Mouse (Mus musculus): ENCODE results near the gene Gm9603. TPM values are rescaled to one million over a fixed set of nuclear protein-coding genes. Genes with fewer than 3 reads are reported as not detected.
"Not testable (repeated sequence)": the region's sequence is repeated elsewhere in the genome, so short reads cannot be mapped to it uniquely, and the experiment has no call there.

Gene Gm9603
- polyA plus RNA-seq (2012; fragmentation: generic; extraction: Trizol) = not detected
- long read RNA-seq, experiment 1 = 0 reads
- long read RNA-seq, experiment 2 = 0 reads

DNA sequence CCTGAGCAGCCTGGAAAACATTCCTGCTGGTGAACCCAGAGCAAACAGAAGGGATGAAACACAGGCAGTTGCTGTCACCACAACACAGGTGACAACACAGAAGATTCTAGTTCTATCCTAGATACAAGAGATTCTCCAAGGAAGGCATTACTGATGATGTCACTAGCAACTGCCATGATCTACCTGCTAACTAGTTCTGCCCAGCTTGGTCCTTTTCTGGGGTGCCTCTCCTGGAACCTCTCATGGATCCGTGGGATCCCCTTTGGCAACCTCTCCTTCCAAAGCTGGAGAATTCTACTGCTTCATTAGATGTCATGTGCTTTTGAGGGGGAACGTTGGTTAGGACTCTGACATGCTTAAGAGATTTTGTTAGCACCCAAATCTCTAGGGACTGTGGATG is at the start of gene Gm9603:
Gene Gm9603, minus strand, starts transcription at position 101 of the 400 bp plus-strand sequence.
- not testable (repeated sequence) for H3K79me2 ChIP-seq (ENCODE audit: control insufficient read depth, insufficient read depth); H3K27me3 ChIP-seq (ENCODE audit: control insufficient read depth, insufficient read depth, insufficient read length); H3K36me3 ChIP-seq (ENCODE audit: control insufficient read depth, insufficient read depth)

GRCm38 (mm10) chr14:5632928-5633327 is 54.3 kb downstream of the Gm9603 start, which contains the start of gene Gm8265:
TSS of gene Gm8265 (minus strand) at chr14:5633028.
- not testable (repeated sequence) for H3K27me3 ChIP-seq (ENCODE audit: control insufficient read depth, insufficient read depth, insufficient read length); H3ac ChIP-seq (ENCODE audit: control insufficient read depth, insufficient read length, low read depth); H3K79me3 ChIP-seq (ENCODE audit: low read depth); H3K4me3 ChIP-seq (ENCODE audit: insufficient read depth, poor library complexity, severe bottlenecking); H3K79me2 ChIP-seq (ENCODE audit: control insufficient read depth, insufficient read depth); H3K36me3 ChIP-seq (ENCODE audit: control insufficient read depth, insufficient read depth)

More for the DNA sequence above, at the start of gene Gm9603:
- H3ac ChIP-seq (ENCODE audit: control insufficient read depth, insufficient read length, low read depth); H3K79me3 ChIP-seq (ENCODE audit: low read depth); H3K4me3 ChIP-seq (ENCODE audit: insufficient read depth, poor library complexity, severe bottlenecking): not testable (repeated sequence)

Other genes with a start within 250 kb of the Gm9603 start
- gene Gm3194, start 232.0 kb downstream of the Gm9603 start, polyA plus RNA-seq (2012; fragmentation: generic; extraction: Trizol) = not detected
- not detected for gene Gm8246, start 209.6 kb downstream of the Gm9603 start, polyA plus RNA-seq (2012; fragmentation: generic; extraction: Trizol)
- not detected for gene Gm3187, start 203.2 kb downstream of the Gm9603 start, polyA plus RNA-seq (2012; fragmentation: generic; extraction: Trizol)
- gene Gm3488, start 185.8 kb downstream of the Gm9603 start, polyA plus RNA-seq (2012; fragmentation: generic; extraction: Trizol) = not detected
- 0.02 TPM for gene Gm3532, start 149.0 kb downstream of the Gm9603 start, polyA plus RNA-seq (2012; fragmentation: generic; extraction: Trizol)
- gene Gm8265, start 54.4 kb downstream of the Gm9603 start, polyA plus RNA-seq (2012; fragmentation: generic; extraction: Trizol) = not detected
- gene Gm3373, start 54.1 kb upstream of the Gm9603 start, polyA plus RNA-seq (2012; fragmentation: generic; extraction: Trizol) = not detected
- not detected for gene Gm3383, start 120.5 kb upstream of the Gm9603 start, polyA plus RNA-seq (2012; fragmentation: generic; extraction: Trizol)
- not detected for gene Gm3424, start 142.9 kb upstream of the Gm9603 start, polyA plus RNA-seq (2012; fragmentation: generic; extraction: Trizol)
- not detected for gene Gm8237, start 192.9 kb upstream of the Gm9603 start, polyA plus RNA-seq (2012; fragmentation: generic; extraction: Trizol)

Data from C2C12 (cell line).